Mouse (Mus musculus) kidney, adult 8-10 months (tissue): ENCODE measurements around the gene Cbfa2t2.

Source experiments
- DNase-seq, 2 experiments: peaks; one replicate each; pipeline ENCODE4 v3.0.0; 2022

The Cbfa2t2 gene

GRCm38 (mm10) chr2:154426188-154426904 is 9.9 kb upstream of the Cbfa2t2 start:
- DNase-seq: no peak

GRCm38 (mm10) chr2:154426905-154427852 is 9.1 kb upstream of the Cbfa2t2 start:
- DNase-seq: no peak

- peak; percentile 81 for DNase-seq
These were observed 8.4 kb upstream of the Cbfa2t2 start for GRCm38 (mm10) chr2:154427853-154428360.

GRCm38 (mm10) chr2:154430566-154430965 is 5.7 kb upstream of the Cbfa2t2 start:
- no peak for DNase-seq

- DNase-seq: peak in 1 of 2 experiments; percentile 33
These were observed 3.6 kb upstream of the Cbfa2t2 start for GRCm38 (mm10) chr2:154432696-154433095.

GRCm38 (mm10) chr2:154433391-154433790 is 2.9 kb upstream of the Cbfa2t2 start:
- peak; percentile 72 to 74 for DNase-seq

- DNase-seq: no peak
These were observed 1.6 kb upstream of the Cbfa2t2 start for GRCm38 (mm10) chr2:154434690-154435089.

GRCm38 (mm10) chr2:154436076-154436457 is 214 bp upstream of the Cbfa2t2 start:
- peak; percentile 98 to 99 for DNase-seq

- DNase-seq: no peak
These were observed 878 bp downstream of the Cbfa2t2 start for GRCm38 (mm10) chr2:154437191-154437527.

- no peak for DNase-seq
These were observed 4.2 kb downstream of the Cbfa2t2 start for GRCm38 (mm10) chr2:154440453-154440852.

- no peak for DNase-seq
These were observed 11.5 kb downstream of the Cbfa2t2 start for GRCm38 (mm10) chr2:154447821-154448220.

GRCm38 (mm10) chr2:154448633-154449032 is 12.4 kb downstream of the Cbfa2t2 start:
- DNase-seq: no peak

GRCm38 (mm10) chr2:154452951-154453350 is 16.7 kb downstream of the Cbfa2t2 start:
- DNase-seq: no peak

- no peak for DNase-seq
These were observed 17.8 kb downstream of the Cbfa2t2 start for GRCm38 (mm10) chr2:154454099-154454498.

GRCm38 (mm10) chr2:154454605-154455004 is 18.3 kb downstream of the Cbfa2t2 start:
- DNase-seq: no peak

- DNase-seq: no peak
These were observed 19.5 kb downstream of the Cbfa2t2 start for GRCm38 (mm10) chr2:154455776-154456175.

- no peak for DNase-seq
These were observed 20.3 kb downstream of the Cbfa2t2 start for GRCm38 (mm10) chr2:154456621-154457020.

- DNase-seq: no peak
These were observed 23.0 kb downstream of the Cbfa2t2 start for GRCm38 (mm10) chr2:154459262-154459661.

- DNase-seq: peak; percentile 47 to 64
These were observed 23.6 kb downstream of the Cbfa2t2 start for GRCm38 (mm10) chr2:154459851-154460250.

- no peak for DNase-seq
These were observed 27.4 kb downstream of the Cbfa2t2 start for GRCm38 (mm10) chr2:154463621-154464198.

GRCm38 (mm10) chr2:154465914-154466335 is 29.6 kb downstream of the Cbfa2t2 start:
- DNase-seq: no peak

GRCm38 (mm10) chr2:154467139-154467538 is 30.9 kb downstream of the Cbfa2t2 start:
- DNase-seq: no peak
